Mouse (Mus musculus): ENCODE data around the gene Pex16. TPM values are rescaled to one million over a fixed set of nuclear protein-coding genes. Genes with fewer than 3 reads are reported as not detected.

The Pex16 gene
- polyA plus RNA-seq, 1 experiment from 2014 or later: 34.3 TPM

GRCm38 (mm10) chr2:92372767-92373436 lies 1.6 kb upstream of the Pex16 start:
- no peak for ATAC-seq (replicated peaks; ENCODE audit: low FRiP score, low read depth)
- Histone ChIP-seq H3K9ac (ENCODE audit: low read depth, low read length) (0 out of 2 replicates have a peak overlapping the region, but pooled peaks have one; percentile 10), H3K4me2 (ENCODE audit: low read length) (no peak overlapping the region), H3K4me1 (replicated peaks; ENCODE audit: insufficient read depth, low read length) (peaks cover 25% of the 10 kb centered on the region), H3K27me3 (ENCODE audit: insufficient read depth, low read length) (no peaks in the 10 kb centered on the region), H3K4me3 (replicated peaks; ENCODE audit: low read depth, low read length) (no peak overlapping the region), H3K9me3 (replicated peaks; ENCODE audit: low read length) (no peaks in the 10 kb centered on the region), H3K36me3 (ENCODE audit: insufficient read depth, low read length) (peaks cover 4% of the 10 kb centered on the region; the same call in 1 of the 2 replicates), H3K27ac (peak overlapping the region; percentile 97)
- DNase-seq (ENCODE audit: low spot score): no peak
- WGBS: 31% methylated on average over 9 of the region's 9 CpGs
- no peak for TF ChIP-seq CTCF (IDR thresholded peaks at IDR 0.05; ENCODE audit: low read depth)

- no peaks in the 10 kb centered on the region for H3K9me3 ChIP-seq (replicated peaks; ENCODE audit: low read length)
- H3K36me3 ChIP-seq (ENCODE audit: insufficient read depth, low read length): peaks cover 9% of the 10 kb centered on the region
- no peak overlapping the region for H3K9ac ChIP-seq (ENCODE audit: low read depth, low read length)
- H3K27ac ChIP-seq: peak overlapping the region; percentile 97
- peaks cover 25% of the 10 kb centered on the region for H3K4me1 ChIP-seq (replicated peaks; ENCODE audit: insufficient read depth, low read length)
- no peak overlapping the region for H3K4me2 ChIP-seq (ENCODE audit: low read length)
- no peak for ATAC-seq (replicated peaks; ENCODE audit: low FRiP score, low read depth)
- no peak for TF ChIP-seq CTCF (IDR thresholded peaks at IDR 0.05; ENCODE audit: low read depth)
- no peaks in the 10 kb centered on the region for H3K27me3 ChIP-seq (ENCODE audit: insufficient read depth, low read length)
- WGBS: 77% methylated on average over 11 of the region's 11 CpGs
- no peak for DNase-seq (ENCODE audit: low spot score)
- no peak overlapping the region for H3K4me3 ChIP-seq (replicated peaks; ENCODE audit: low read depth, low read length)
Measured at GRCm38 (mm10) chr2:92373437-92373813, 1.1 kb upstream of the Pex16 start.

- no peaks in the 10 kb centered on the region for H3K9me3 ChIP-seq (replicated peaks; ENCODE audit: low read length)
- peak overlapping the region; percentile 69 for H3K4me2 ChIP-seq (ENCODE audit: low read length)
- DNase-seq (ENCODE audit: low spot score) (peak; percentile 100), ATAC-seq (replicated peaks; ENCODE audit: low FRiP score, low read depth) (peak; percentile 90)
- WGBS: under 1% methylated on average over 29 of the region's 29 CpGs
- peak; percentile 31; the same call in 1 of the 2 replicates for TF ChIP-seq CTCF (IDR thresholded peaks at IDR 0.05; ENCODE audit: low read depth)
- H3K27ac ChIP-seq: peak overlapping the region; percentile 97
- H3K27me3 ChIP-seq (ENCODE audit: insufficient read depth, low read length): no peaks in the 10 kb centered on the region
- H3K4me1 ChIP-seq (replicated peaks; ENCODE audit: insufficient read depth, low read length): peaks cover 25% of the 10 kb centered on the region
- peak overlapping the region; percentile 53 for H3K4me3 ChIP-seq (replicated peaks; ENCODE audit: low read depth, low read length)
- H3K9ac ChIP-seq (ENCODE audit: low read depth, low read length): peak overlapping the region; percentile 75
- peaks cover 22% of the 10 kb centered on the region for H3K36me3 ChIP-seq (ENCODE audit: insufficient read depth, low read length)
Measured at GRCm38 (mm10) chr2:92375099-92375623, 685 bp downstream of the Pex16 start.

GRCm38 (mm10) chr2:92375788-92376187 lies 1.3 kb downstream of the Pex16 start:
- WGBS: 7% methylated on average over 10 of the region's 10 CpGs
- H3K4me2 ChIP-seq (ENCODE audit: low read length): peak overlapping the region; percentile 69

GRCm38 (mm10) chr2:92376300-92376699 lies 1.8 kb downstream of the Pex16 start:
- ATAC-seq (replicated peaks; ENCODE audit: low FRiP score, low read depth): no peak
- Histone ChIP-seq H3K9ac (ENCODE audit: low read depth, low read length) (peak overlapping the region; percentile 75), H3K36me3 (ENCODE audit: insufficient read depth, low read length) (peaks cover 27% of the 10 kb centered on the region), H3K27me3 (ENCODE audit: insufficient read depth, low read length) (no peaks in the 10 kb centered on the region), H3K27ac (no peak overlapping the region), H3K4me1 (replicated peaks; ENCODE audit: insufficient read depth, low read length) (peaks cover 21% of the 10 kb centered on the region), H3K4me2 (ENCODE audit: low read length) (peak overlapping the region; percentile 69), H3K9me3 (replicated peaks; ENCODE audit: low read length) (no peaks in the 10 kb centered on the region), H3K4me3 (replicated peaks; ENCODE audit: low read depth, low read length) (peak overlapping the region; percentile 53; the same call in 1 of the 2 replicates)
- TF ChIP-seq CTCF (IDR thresholded peaks at IDR 0.05; ENCODE audit: low read depth): no peak
- WGBS: 85% methylated on average over 6 of the region's 6 CpGs
- DNase-seq (ENCODE audit: low spot score): no peak

More at GRCm38 (mm10) chr2:92375788-92376187, 1.3 kb downstream of the Pex16 start:
- H3K4me3 ChIP-seq (replicated peaks; ENCODE audit: low read depth, low read length): peak overlapping the region; percentile 53
- ATAC-seq (replicated peaks; ENCODE audit: low FRiP score, low read depth) (no peak), DNase-seq (ENCODE audit: low spot score) (no peak)
- peak overlapping the region; percentile 75 for H3K9ac ChIP-seq (ENCODE audit: low read depth, low read length)
- H3K36me3 ChIP-seq (ENCODE audit: insufficient read depth, low read length): peaks cover 22% of the 10 kb centered on the region
- H3K27me3 ChIP-seq (ENCODE audit: insufficient read depth, low read length): no peaks in the 10 kb centered on the region
- TF ChIP-seq CTCF (IDR thresholded peaks at IDR 0.05; ENCODE audit: low read depth): no peak
- peaks cover 25% of the 10 kb centered on the region for H3K4me1 ChIP-seq (replicated peaks; ENCODE audit: insufficient read depth, low read length)
- peak overlapping the region; percentile 97 for H3K27ac ChIP-seq
- H3K9me3 ChIP-seq (replicated peaks; ENCODE audit: low read length): no peaks in the 10 kb centered on the region

- H3K36me3 ChIP-seq (ENCODE audit: insufficient read depth, low read length): peaks cover 36% of the 10 kb centered on the region
- no peak overlapping the region for H3K9ac ChIP-seq (ENCODE audit: low read depth, low read length)
- TF ChIP-seq CTCF (IDR thresholded peaks at IDR 0.05; ENCODE audit: low read depth): no peak
- H3K27me3 ChIP-seq (ENCODE audit: insufficient read depth, low read length): no peaks in the 10 kb centered on the region
- H3K27ac ChIP-seq: no peak overlapping the region
- peaks cover 16% of the 10 kb centered on the region for H3K4me1 ChIP-seq (replicated peaks; ENCODE audit: insufficient read depth, low read length)
- DNase-seq (ENCODE audit: low spot score) (no peak), ATAC-seq (replicated peaks; ENCODE audit: low FRiP score, low read depth) (no peak)
- 95% methylated on average over 7 of the region's 7 CpGs for WGBS
- no peak overlapping the region for H3K4me2 ChIP-seq (ENCODE audit: low read length)
- H3K9me3 ChIP-seq (replicated peaks; ENCODE audit: low read length): no peaks in the 10 kb centered on the region
- no peak overlapping the region for H3K4me3 ChIP-seq (replicated peaks; ENCODE audit: low read depth, low read length)
Measured at GRCm38 (mm10) chr2:92377320-92377719, 2.8 kb downstream of the Pex16 start.

Measured in kidney, postnatal 0 days (tissue).